Mouse (Mus musculus): ENCODE measurements around the gene Trio. TPM values are rescaled to one million over a fixed set of nuclear protein-coding genes. Genes with fewer than 3 reads are reported as not detected.

The Trio gene
- polyA plus RNA-seq, 1 experiment from 2014 or later, result 17.4 TPM

DNA sequence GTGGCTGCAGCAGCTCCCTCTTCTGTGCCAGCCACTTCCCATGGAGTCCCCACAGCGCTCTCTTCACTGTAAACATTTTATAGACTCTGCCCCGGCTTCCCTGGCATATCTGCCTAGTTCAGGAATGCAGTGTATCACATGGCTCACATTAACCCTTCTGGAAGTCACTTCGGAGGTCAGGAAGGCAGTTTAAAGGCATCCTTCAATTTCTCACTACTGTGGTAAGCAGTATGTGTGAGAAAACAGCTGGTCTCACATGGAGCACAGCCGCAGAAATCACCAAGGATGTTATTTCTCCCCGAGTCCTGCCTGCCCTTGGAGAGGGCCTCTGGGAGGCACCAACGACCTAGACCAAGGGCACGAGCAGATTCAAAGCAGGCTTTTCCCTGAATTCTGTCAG lies 215.4 kb downstream of the Trio start:
- peaks cover 25% of the 10 kb centered on the region for H3K36me3 ChIP-seq (ENCODE audit: insufficient read depth, low read length)
- peak overlapping the region; percentile 19; the same call in 1 of the 2 replicates for H3K27ac ChIP-seq
- DNase-seq (ENCODE audit: low spot score) (peak; percentile 61), ATAC-seq (replicated peaks; ENCODE audit: low FRiP score, low read depth) (0 out of 2 replicates have a peak, but pooled peaks have one; percentile 1)
- no peaks in the 10 kb centered on the region for H3K4me1 ChIP-seq (replicated peaks; ENCODE audit: insufficient read depth, low read length)
- no peak for TF ChIP-seq CTCF (IDR thresholded peaks at IDR 0.05; ENCODE audit: low read depth)
- H3K9ac ChIP-seq (ENCODE audit: low read depth, low read length), result no peak overlapping the region
- H3K9me3 ChIP-seq (replicated peaks; ENCODE audit: low read length), result no peaks in the 10 kb centered on the region
- H3K4me2 ChIP-seq (ENCODE audit: low read length), result no peak overlapping the region
- no peak overlapping the region for H3K4me3 ChIP-seq (replicated peaks; ENCODE audit: low read depth, low read length)
- H3K27me3 ChIP-seq (ENCODE audit: insufficient read depth, low read length), result no peaks in the 10 kb centered on the region
- 26% methylated on average over 7 of the region's 7 CpGs for WGBS

DNA sequence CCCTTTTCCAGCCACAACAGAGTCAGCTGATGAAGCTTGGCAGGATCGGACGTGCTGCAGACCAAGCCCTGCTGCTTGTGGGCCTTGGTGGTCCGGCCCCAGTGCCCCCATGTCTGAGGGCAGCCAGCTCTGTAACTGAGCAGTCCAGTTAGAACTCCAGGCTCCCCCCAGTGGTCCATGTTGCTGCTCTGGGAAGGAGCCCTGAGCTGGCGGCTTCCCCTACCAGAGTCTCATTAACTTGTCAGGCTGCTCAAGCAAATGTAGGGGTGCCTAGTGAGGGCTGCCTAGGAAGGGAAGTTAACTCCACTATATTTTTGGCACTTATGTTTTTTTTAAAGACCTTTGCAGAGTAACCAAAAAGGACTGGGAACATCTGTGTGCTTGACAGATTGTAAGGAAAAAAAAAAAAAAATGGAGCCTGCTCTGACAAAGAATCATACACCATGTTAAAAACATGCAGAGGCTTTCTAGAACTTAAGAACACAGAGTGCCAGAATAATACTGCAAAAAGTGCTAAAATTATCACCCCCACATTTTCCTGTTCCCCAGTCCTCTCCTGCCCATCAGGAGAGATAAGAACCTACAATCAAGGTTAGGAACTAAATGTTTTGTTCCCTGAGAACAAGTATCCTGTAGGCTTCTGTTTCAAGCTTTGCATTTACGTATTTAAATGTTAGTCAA lies 216.9 kb downstream of the Trio start:
- DNase-seq (ENCODE audit: low spot score), result peak; percentile 90
- H3K9me3 ChIP-seq (replicated peaks; ENCODE audit: low read length), result no peaks in the 10 kb centered on the region
- peak; percentile 30; the same call in 1 of the 2 replicates for ATAC-seq (replicated peaks; ENCODE audit: low FRiP score, low read depth)
- H3K4me1 ChIP-seq (replicated peaks; ENCODE audit: insufficient read depth, low read length), result no peaks in the 10 kb centered on the region
- TF ChIP-seq CTCF (IDR thresholded peaks at IDR 0.05; ENCODE audit: low read depth), result peak; percentile 58
- 45% methylated on average over 5 of the region's 5 CpGs for WGBS
- no peak overlapping the region for H3K4me3 ChIP-seq (replicated peaks; ENCODE audit: low read depth, low read length)
- peaks cover 31% of the 10 kb centered on the region for H3K36me3 ChIP-seq (ENCODE audit: insufficient read depth, low read length)
- H3K9ac ChIP-seq (ENCODE audit: low read depth, low read length), result no peak overlapping the region
- H3K27me3 ChIP-seq (ENCODE audit: insufficient read depth, low read length), result no peaks in the 10 kb centered on the region
- H3K4me2 ChIP-seq (ENCODE audit: low read length), result no peak overlapping the region
- H3K27ac ChIP-seq, result peak overlapping the region; percentile 76

DNA sequence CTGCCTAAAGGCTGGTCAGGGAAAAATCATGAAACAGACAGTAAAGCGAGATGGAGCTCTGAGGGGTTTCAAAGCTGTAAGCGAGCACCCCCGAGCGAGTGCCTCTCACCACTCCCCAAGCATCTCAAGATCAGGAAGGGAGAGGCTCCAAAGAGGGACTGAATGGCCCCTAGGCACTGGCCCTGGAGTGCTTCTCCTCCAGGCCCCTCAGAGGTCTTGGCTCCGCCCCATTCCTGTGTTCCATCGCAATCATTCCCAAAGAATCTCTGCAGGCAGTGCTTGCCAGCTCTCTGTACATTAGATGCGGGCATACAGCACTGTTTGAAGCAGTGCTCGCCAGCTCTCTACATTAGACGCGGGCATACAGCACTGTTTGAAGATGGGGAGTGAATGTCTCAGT lies 219.4 kb downstream of the Trio start:
- DNase-seq (ENCODE audit: low spot score) (peak; percentile 69), ATAC-seq (replicated peaks; ENCODE audit: low FRiP score, low read depth) (peak; percentile 40; the same call in 1 of the 2 replicates)
- peaks cover 20% of the 10 kb centered on the region for H3K36me3 ChIP-seq (ENCODE audit: insufficient read depth, low read length)
- no peaks in the 10 kb centered on the region for H3K9me3 ChIP-seq (replicated peaks; ENCODE audit: low read length)
- no peak overlapping the region for H3K4me3 ChIP-seq (replicated peaks; ENCODE audit: low read depth, low read length)
- no peaks in the 10 kb centered on the region for H3K4me1 ChIP-seq (replicated peaks; ENCODE audit: insufficient read depth, low read length)
- peak overlapping the region; percentile 26; the same call in 1 of the 2 replicates for H3K27ac ChIP-seq
- H3K4me2 ChIP-seq (ENCODE audit: low read length), result no peak overlapping the region
- no peak for TF ChIP-seq CTCF (IDR thresholded peaks at IDR 0.05; ENCODE audit: low read depth)
- 39% methylated on average over 10 of the region's 10 CpGs for WGBS
- no peaks in the 10 kb centered on the region for H3K27me3 ChIP-seq (ENCODE audit: insufficient read depth, low read length)
- no peak overlapping the region for H3K9ac ChIP-seq (ENCODE audit: low read depth, low read length)

DNA sequence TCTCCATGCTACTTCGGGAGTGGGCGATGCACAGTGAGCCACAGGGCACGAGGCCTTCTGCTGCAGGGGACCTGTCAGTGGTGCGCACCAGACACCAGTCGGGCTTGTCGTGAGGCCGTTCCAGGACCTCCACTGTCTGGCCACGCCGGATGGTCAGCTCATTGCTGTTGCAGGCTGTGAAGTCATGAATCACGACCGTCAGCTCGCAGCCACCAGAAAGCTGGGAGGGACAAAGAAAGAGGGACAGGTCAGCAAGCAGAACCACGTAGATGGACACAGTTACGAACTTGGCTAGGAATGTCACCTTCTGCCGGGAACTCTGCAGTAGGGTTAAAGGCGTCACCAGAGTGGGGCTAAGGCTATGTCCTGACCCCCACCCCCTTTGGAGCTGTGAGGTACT lies 220.0 kb downstream of the Trio start:
- no peaks in the 10 kb centered on the region for H3K27me3 ChIP-seq (ENCODE audit: insufficient read depth, low read length)
- DNase-seq (ENCODE audit: low spot score) (peak; percentile 63), ATAC-seq (replicated peaks; ENCODE audit: low FRiP score, low read depth) (peak; percentile 26; the same call in 1 of the 2 replicates)
- H3K36me3 ChIP-seq (ENCODE audit: insufficient read depth, low read length), result peaks cover 17% of the 10 kb centered on the region; the same call in 1 of the 2 replicates
- H3K4me2 ChIP-seq (ENCODE audit: low read length), result no peak overlapping the region
- H3K9ac ChIP-seq (ENCODE audit: low read depth, low read length), result no peak overlapping the region
- WGBS, result 41% methylated on average over 16 of the region's 16 CpGs
- no peak overlapping the region for H3K4me3 ChIP-seq (replicated peaks; ENCODE audit: low read depth, low read length)
- no peak for TF ChIP-seq CTCF (IDR thresholded peaks at IDR 0.05; ENCODE audit: low read depth)
- H3K27ac ChIP-seq, result 0 out of 2 replicates have a peak overlapping the region, but pooled peaks have one; percentile 8
- no peaks in the 10 kb centered on the region for H3K9me3 ChIP-seq (replicated peaks; ENCODE audit: low read length)
- H3K4me1 ChIP-seq (replicated peaks; ENCODE audit: insufficient read depth, low read length), result no peaks in the 10 kb centered on the region

DNA sequence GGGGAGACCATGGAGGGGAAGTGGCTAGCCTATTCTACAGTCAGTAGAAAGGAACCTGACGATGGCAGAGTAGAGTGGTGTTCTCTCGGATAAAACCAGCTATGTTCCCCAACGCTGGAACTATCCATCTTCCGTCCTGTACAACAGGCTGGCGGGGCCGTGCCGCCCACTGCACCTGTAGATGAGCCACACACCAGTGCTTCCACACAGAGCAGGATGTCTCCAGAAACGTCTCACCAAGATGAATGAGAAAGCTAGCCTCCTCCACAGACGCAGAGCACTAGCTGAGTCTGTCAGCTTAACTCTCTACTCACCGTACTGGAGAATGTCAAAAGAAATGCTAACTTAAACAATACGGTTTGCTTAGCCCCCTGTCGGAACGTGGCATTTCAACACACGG lies 221.2 kb downstream of the Trio start:
- no peaks in the 10 kb centered on the region for H3K27me3 ChIP-seq (ENCODE audit: insufficient read depth, low read length)
- no peak overlapping the region for H3K27ac ChIP-seq
- H3K4me2 ChIP-seq (ENCODE audit: low read length), result no peak overlapping the region
- H3K36me3 ChIP-seq (ENCODE audit: insufficient read depth, low read length), result peaks cover 24% of the 10 kb centered on the region
- 69% methylated on average over 14 of the region's 14 CpGs for WGBS
- DNase-seq (ENCODE audit: low spot score), result no peak
- H3K9me3 ChIP-seq (replicated peaks; ENCODE audit: low read length), result no peaks in the 10 kb centered on the region
- H3K4me3 ChIP-seq (replicated peaks; ENCODE audit: low read depth, low read length), result no peak overlapping the region
- H3K9ac ChIP-seq (ENCODE audit: low read depth, low read length), result no peak overlapping the region
- no peak for ATAC-seq (replicated peaks; ENCODE audit: low FRiP score, low read depth)
- TF ChIP-seq CTCF (IDR thresholded peaks at IDR 0.05; ENCODE audit: low read depth), result no peak
- no peaks in the 10 kb centered on the region for H3K4me1 ChIP-seq (replicated peaks; ENCODE audit: insufficient read depth, low read length)

DNA sequence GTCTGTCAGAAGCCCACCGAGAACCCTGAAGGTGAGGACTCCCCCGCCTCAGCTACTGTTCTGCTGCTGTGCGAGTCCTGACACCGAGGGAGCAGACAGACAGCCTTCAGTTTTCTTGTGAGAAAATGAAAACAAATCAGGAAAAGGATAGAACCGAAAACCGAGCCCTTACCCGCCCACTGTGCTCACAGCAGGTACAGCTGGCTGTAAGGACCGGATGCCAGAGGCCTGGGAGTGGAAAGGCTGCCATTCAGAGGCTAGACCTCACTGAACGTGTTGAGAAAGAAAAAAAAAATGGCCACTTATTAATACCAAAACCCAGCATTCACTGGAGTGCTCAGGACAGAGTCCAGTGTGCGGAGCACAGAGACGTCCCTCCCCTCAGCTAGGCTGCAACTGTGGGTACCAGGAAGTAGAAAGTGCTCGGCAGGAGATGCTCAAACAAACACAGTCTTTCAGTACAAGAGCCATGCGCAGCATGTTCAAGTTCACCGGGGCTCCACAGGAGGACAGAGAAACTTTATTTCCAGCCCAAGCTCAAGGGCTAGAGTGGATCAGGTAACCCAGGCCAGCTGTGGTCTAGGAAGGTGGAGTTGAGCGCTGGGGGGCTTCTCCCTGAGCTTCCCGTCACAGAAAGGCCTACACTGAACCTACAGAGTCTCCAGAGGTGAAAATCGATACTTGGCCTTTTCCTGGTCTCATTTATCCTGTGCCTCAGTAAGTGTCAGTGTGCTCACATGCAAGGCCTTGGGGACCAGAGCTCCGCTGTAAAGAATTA lies 221.9 kb downstream of the Trio start:
- Histone ChIP-seq H3K4me2 (ENCODE audit: low read length) (no peak overlapping the region), H3K36me3 (ENCODE audit: insufficient read depth, low read length) (peaks cover 30% of the 10 kb centered on the region), H3K9ac (ENCODE audit: low read depth, low read length) (no peak overlapping the region), H3K4me3 (replicated peaks; ENCODE audit: low read depth, low read length) (no peak overlapping the region), H3K27ac (no peak overlapping the region), H3K27me3 (ENCODE audit: insufficient read depth, low read length) (no peaks in the 10 kb centered on the region), H3K4me1 (replicated peaks; ENCODE audit: insufficient read depth, low read length) (no peaks in the 10 kb centered on the region), H3K9me3 (replicated peaks; ENCODE audit: low read length) (no peaks in the 10 kb centered on the region)
- TF ChIP-seq CTCF (IDR thresholded peaks at IDR 0.05; ENCODE audit: low read depth), result no peak
- 70% methylated on average over 18 of the region's 18 CpGs for WGBS
- no peak for ATAC-seq (replicated peaks; ENCODE audit: low FRiP score, low read depth)
- no peak for DNase-seq (ENCODE audit: low spot score)
